Mouse (Mus musculus) spleen, adult 2 months (tissue): Measurements from ENCODE around the gene B3gnt9.

Experiments used
- CTCF ChIP-seq: fragments of 200-500 bp; IDR thresholded peaks from 2 replicates; pipeline ENCODE4 v1.5.1; 2011; ENCODE audit warnings: mild to moderate bottlenecking, inconsistent platforms; ENCODE audit not compliant: insufficient read depth, insufficient read length, insufficient replicate concordance; ENCODE audit errors: extremely low read depth
- POLR2A ChIP-seq: fragments of 200-500 bp; IDR thresholded peaks from 2 replicates; pipeline ENCODE4 v1.6.1; 2011; ENCODE audit warnings: low read depth, low read length, inconsistent platforms

DNA sequence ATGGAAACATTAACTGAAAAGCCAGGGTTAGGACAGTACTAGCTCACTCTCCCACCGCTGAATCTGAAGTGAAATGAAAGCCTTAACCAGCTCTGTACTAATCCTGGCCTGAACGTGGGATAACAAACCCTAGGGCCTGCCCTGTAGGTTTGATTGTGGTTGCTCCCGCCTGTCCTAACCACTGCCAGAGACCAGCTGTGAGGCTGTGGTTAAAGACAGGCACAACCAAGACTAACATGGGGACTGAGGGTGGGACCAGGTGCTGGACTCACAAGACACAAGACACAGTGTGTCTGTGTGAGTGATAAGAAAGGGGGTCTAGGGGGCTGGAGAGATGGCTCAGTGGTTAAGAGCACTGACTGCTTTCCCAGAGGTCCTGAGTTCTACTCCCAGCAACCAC lies 25.6 kb upstream of the B3gnt9 start:
- TF ChIP-seq CTCF = no peak
- TF ChIP-seq POLR2A = no peak
